Mouse (Mus musculus) small intestine, adult 2 months (tissue): ENCODE data around the gene Arnt.
"Not testable (repeated sequence)": the region's sequence is repeated elsewhere in the genome, so short reads cannot be mapped to it uniquely, and the experiment has no call there.

Experiments used
- CTCF ChIP-seq: fragments of 200-500 bp; IDR thresholded peaks from 2 replicates; pipeline ENCODE4 v1.5.1; 2012; ENCODE audit warnings: low read depth, mild to moderate bottlenecking, control low read depth, inconsistent platforms, low read length, moderate library complexity, mixed read lengths; ENCODE audit not compliant: insufficient replicate concordance, insufficient read length; ENCODE audit errors: extremely low read depth
- POLR2A ChIP-seq: fragments of 200-500 bp; IDR thresholded peaks from 2 replicates; pipeline ENCODE4 v1.6.1; 2012; ENCODE audit warnings: low read depth, mild to moderate bottlenecking, control low read depth, inconsistent platforms, low read length, moderate library complexity

GRCm38 (mm10) chr3:95428423-95428822 is 5.8 kb upstream of the Arnt start:
- not testable (repeated sequence) for TF ChIP-seq POLR2A, CTCF
